Mouse (Mus musculus) midbrain, embryonic 11.5 days (tissue): ENCODE results near the gene Flii. TPM values are rescaled to one million over a fixed set of nuclear protein-coding genes. Genes with fewer than 3 reads are reported as not detected.
A peak's percentile ranks its signal among the peaks of the same experiment; 100 is the strongest.

Experiments
- ATAC-seq: fragments of 200-750 bp; cut with Nextera tagmentation; 2 replicates; pipeline ENCODE4 v1.8.0; 2017; ENCODE audit warnings: moderate TSS enrichment, moderate library complexity; ENCODE audit not compliant: low FRiP score
- DNase-seq: peaks from one replicate; pipeline ENCODE4 v3.0.0; 2015; ENCODE audit warnings: low spot score; ENCODE audit errors: missing footprints
- H3K27ac ChIP-seq: fragments of 300-500 bp; sonication (generic); 2 replicates; pipeline ENCODE4 v1.5.1; 2014; ENCODE audit warnings: low read depth, low read length
- H3K27me3 ChIP-seq: fragments of 300-500 bp; sonication (generic); 2 replicates; pipeline ENCODE4 v1.6.1; 2014; ENCODE audit warnings: mild to moderate bottlenecking, low read length, moderate library complexity, mixed read lengths; ENCODE audit not compliant: control insufficient read depth, insufficient read depth
- H3K36me3 ChIP-seq: fragments of 300-500 bp; sonication (generic); 2 replicates; pipeline ENCODE4 v1.6.1; 2014; ENCODE audit warnings: mild to moderate bottlenecking, low read length, moderate library complexity, mixed read lengths; ENCODE audit not compliant: control insufficient read depth, insufficient read depth
- H3K4me1 ChIP-seq: fragments of 300-500 bp; sonication (generic); 2 replicates; pipeline ENCODE4 v1.6.1; 2014; ENCODE audit warnings: low read length; ENCODE audit not compliant: control insufficient read depth, insufficient read depth
- H3K4me2 ChIP-seq: fragments of 300-500 bp; sonication (generic); 2 replicates; pipeline ENCODE4 v1.6.1; 2014; ENCODE audit warnings: mild to moderate bottlenecking, moderate library complexity
- H3K4me3 ChIP-seq: fragments of 300-500 bp; sonication (generic); 2 replicates; pipeline ENCODE4 v1.5.1; 2014; ENCODE audit warnings: low read depth, low read length
- H3K9ac ChIP-seq: fragments of 300-500 bp; sonication (generic); 2 replicates; pipeline ENCODE4 v1.6.1; 2014; ENCODE audit warnings: low read length
- H3K9me3 ChIP-seq: fragments of 300-500 bp; sonication (generic); 2 replicates; pipeline ENCODE4 v1.6.1; 2016; ENCODE audit warnings: low read length; ENCODE audit not compliant: control insufficient read depth
- WGBS: fragments of 180-500 bp; shearing (Covaris S2); extraction: QIAGEN DNeasy Blood & Tissue Kit; methylation state at CpG from one replicate; pipeline ENCODE4 v1.1.7; 2014; 5-methylcytosine and 5-hydroxymethylcytosine counted together
- polyA plus RNA-seq: library from polyadenylated mRNA; unstranded; fragments of >200 nt; fragmentation: Nextera tagmentation; extraction: Ambion mirVana; gene quantifications from 2 replicates; pipeline ENCODE4 v1.2.1, GENCODE M21; 2014

Gene Flii
- polyA plus RNA-seq, result 52.3 and 59.3 TPM in 2 replicates

- peak within 1 kb of the TSS; percentile 85 for H3K9ac ChIP-seq
- WGBS, result under 1% methylated on average over 43 of the region's 71 CpGs
Measured at GRCm38 (mm10) chr11:60726601-60727391, at the start of gene Flii. Gene Flii, minus strand, starts transcription at chr11:60727263.

GRCm38 (mm10) chr11:60776107-60776828 lies 49.2 kb upstream of the Flii start:
- 6% methylated on average over 17 of the region's 17 CpGs for WGBS
- H3K27ac ChIP-seq, result no peak overlapping the region
- H3K4me1 ChIP-seq, result peaks cover 48% of the 10 kb centered on the region

More at GRCm38 (mm10) chr11:60726601-60727391, at the start of gene Flii:
- H3K27ac ChIP-seq, result peak within 1 kb of the TSS; percentile 55
- no peaks in the 10 kb centered on the region for H3K27me3 ChIP-seq
- peak; percentile 81 for ATAC-seq
- DNase-seq, result peak; percentile 99
- no peaks in the 10 kb centered on the region for H3K9me3 ChIP-seq
- H3K36me3 ChIP-seq, result peaks cover 13% of the 10 kb centered on the region
- peak within 1 kb of the TSS; percentile 79 for H3K4me2 ChIP-seq
- H3K4me1 ChIP-seq, result peaks cover 16% of the 10 kb centered on the region
- H3K4me3 ChIP-seq, result peak within 1 kb of the TSS; percentile 91

GRCm38 (mm10) chr11:60775578-60775977 lies 48.5 kb upstream of the Flii start:
- no peak overlapping the region for H3K27ac ChIP-seq

More at GRCm38 (mm10) chr11:60776107-60776828, 49.2 kb upstream of the Flii start:
- Histone ChIP-seq H3K9me3 (no peaks in the 10 kb centered on the region), H3K4me3 (peak overlapping the region; percentile 79), H3K9ac (peak overlapping the region; percentile 83), H3K36me3 (no peaks in the 10 kb centered on the region), H3K4me2 (peak overlapping the region; percentile 79), H3K27me3 (no peaks in the 10 kb centered on the region)
- ATAC-seq (no peak), DNase-seq (peak; percentile 85)

GRCm38 (mm10) chr11:60774841-60775240 lies 47.8 kb upstream of the Flii start:
- Histone ChIP-seq H3K4me3 (no peak overlapping the region), H3K9ac (no peak overlapping the region; the same call in 1 of the 2 replicates), H3K4me1 (peaks cover 34% of the 10 kb centered on the region), H3K4me2 (no peak overlapping the region), H3K27me3 (no peaks in the 10 kb centered on the region), H3K36me3 (no peaks in the 10 kb centered on the region), H3K9me3 (no peaks in the 10 kb centered on the region), H3K27ac (no peak overlapping the region)
- ATAC-seq (no peak), DNase-seq (no peak)
- 82% methylated on average over 1 of the region's 1 CpGs for WGBS

More at GRCm38 (mm10) chr11:60775578-60775977, 48.5 kb upstream of the Flii start:
- H3K27me3 ChIP-seq, result no peaks in the 10 kb centered on the region
- peak overlapping the region; percentile 79 for H3K4me2 ChIP-seq
- peaks cover 41% of the 10 kb centered on the region for H3K4me1 ChIP-seq
- no peak for DNase-seq
- ATAC-seq, result no peak
- H3K36me3 ChIP-seq, result no peaks in the 10 kb centered on the region
- H3K9ac ChIP-seq, result peak overlapping the region; percentile 21; the same call in 1 of the 2 replicates
- H3K4me3 ChIP-seq, result peak overlapping the region; percentile 79; the same call in 1 of the 2 replicates
- 60% methylated on average over 6 of the region's 6 CpGs for WGBS
- H3K9me3 ChIP-seq, result no peaks in the 10 kb centered on the region

GRCm38 (mm10) chr11:60774158-60774689 lies 47.2 kb upstream of the Flii start:
- 90% methylated on average over 3 of the region's 3 CpGs for WGBS
- H3K9ac ChIP-seq, result no peak overlapping the region
- ATAC-seq, result no peak

GRCm38 (mm10) chr11:60772161-60772560 lies 45.1 kb upstream of the Flii start:
- ATAC-seq, result no peak

More at GRCm38 (mm10) chr11:60774158-60774689, 47.2 kb upstream of the Flii start:
- DNase-seq, result no peak
- H3K36me3 ChIP-seq, result no peaks in the 10 kb centered on the region
- H3K27ac ChIP-seq, result no peak overlapping the region
- no peak overlapping the region for H3K4me2 ChIP-seq
- no peaks in the 10 kb centered on the region for H3K27me3 ChIP-seq
- peaks cover 29% of the 10 kb centered on the region for H3K4me1 ChIP-seq
- no peak overlapping the region for H3K4me3 ChIP-seq
- no peaks in the 10 kb centered on the region for H3K9me3 ChIP-seq

GRCm38 (mm10) chr11:60770776-60771175 lies 43.7 kb upstream of the Flii start:
- Histone ChIP-seq H3K4me2 (no peak overlapping the region), H3K4me3 (no peak overlapping the region), H3K27ac (no peak overlapping the region), H3K9me3 (no peaks in the 10 kb centered on the region), H3K4me1 (peaks cover 9% of the 10 kb centered on the region), H3K9ac (no peak overlapping the region), H3K36me3 (no peaks in the 10 kb centered on the region), H3K27me3 (no peaks in the 10 kb centered on the region)
- DNase-seq (no peak), ATAC-seq (no peak)
- WGBS, result 79% methylated on average over 3 of the region's 3 CpGs

More at GRCm38 (mm10) chr11:60772161-60772560, 45.1 kb upstream of the Flii start:
- Histone ChIP-seq H3K9me3 (no peaks in the 10 kb centered on the region), H3K4me1 (peaks cover 16% of the 10 kb centered on the region), H3K4me2 (no peak overlapping the region), H3K27me3 (no peaks in the 10 kb centered on the region), H3K9ac (no peak overlapping the region), H3K4me3 (no peak overlapping the region), H3K36me3 (no peaks in the 10 kb centered on the region), H3K27ac (no peak overlapping the region)
- 84% methylated on average over 4 of the region's 4 CpGs for WGBS
- no peak for DNase-seq

- no peak for ATAC-seq
- H3K9ac ChIP-seq, result no peak overlapping the region
- H3K27me3 ChIP-seq, result no peaks in the 10 kb centered on the region
- H3K4me1 ChIP-seq, result no peaks in the 10 kb centered on the region
- no peak overlapping the region for H3K4me2 ChIP-seq
- WGBS, result 93% methylated on average over 2 of the region's 2 CpGs
- DNase-seq, result no peak
- H3K9me3 ChIP-seq, result no peaks in the 10 kb centered on the region
- H3K27ac ChIP-seq, result no peak overlapping the region
- H3K4me3 ChIP-seq, result no peak overlapping the region
- H3K36me3 ChIP-seq, result no peaks in the 10 kb centered on the region
Measured at GRCm38 (mm10) chr11:60769322-60769721, 42.3 kb upstream of the Flii start.
